Mouse (Mus musculus): ENCODE results near the gene Git2.

DNA sequence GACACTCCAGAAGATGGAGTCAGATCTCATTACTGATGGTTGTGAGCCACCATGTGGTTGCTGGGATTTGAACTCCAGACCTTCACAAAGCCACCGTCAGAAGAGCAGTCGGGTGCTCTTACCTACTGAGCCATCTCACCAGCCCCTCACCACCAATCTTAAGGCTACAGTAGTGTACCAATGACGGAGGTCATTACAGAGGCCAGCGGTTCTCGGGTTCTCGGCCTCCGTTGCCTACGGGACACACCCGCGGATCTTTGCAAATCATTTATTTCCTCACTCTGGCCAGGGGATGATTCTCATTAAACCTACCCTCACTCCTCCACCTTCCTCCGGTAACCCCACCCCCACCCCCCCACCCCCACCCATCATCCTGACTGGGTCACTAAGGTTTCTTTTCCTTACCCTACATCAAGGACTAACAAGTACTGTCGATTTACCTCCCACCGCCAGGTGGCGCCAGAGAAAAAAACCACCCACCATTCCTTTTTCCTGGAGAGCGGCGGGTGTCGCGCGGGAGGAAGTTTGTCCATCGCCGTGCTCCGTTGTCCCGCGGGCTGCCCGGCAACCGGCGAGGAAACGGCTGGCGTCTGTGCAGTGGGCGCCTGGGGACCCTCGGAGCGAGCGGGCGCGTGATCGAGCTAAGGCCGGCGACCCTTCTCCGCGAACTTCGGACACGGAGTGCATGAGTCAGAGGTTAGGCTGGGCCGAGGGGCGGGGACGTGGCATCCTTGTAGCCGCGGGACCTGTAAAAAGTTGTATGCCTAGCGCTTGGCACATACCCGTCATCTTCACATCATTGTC lies 67.8 kb downstream of the Git2 start, which contains the start of gene Tchp:
- no peak for TF ChIP-seq CHD2 (IDR thresholded peaks at IDR 0.05; ENCODE audit: low read depth, low read length)
- peak; percentile 73; the same call in 1 of the 2 replicates for TF ChIP-seq HCFC1 (IDR thresholded peaks at IDR 0.05; ENCODE audit: borderline replicate concordance, insufficient read depth, low read length)
- TF ChIP-seq MAFK (IDR thresholded peaks at IDR 0.05; ENCODE audit: insufficient read depth, low read depth, low read length) = no peak
- no peak for TF ChIP-seq ZNF384 (IDR thresholded peaks at IDR 0.05; ENCODE audit: low read depth, low read length)

Data from ES-E14 (cell line).